Mouse (Mus musculus): Measurements from ENCODE around the gene Vmp1.

Vmp1 gene

DNA sequence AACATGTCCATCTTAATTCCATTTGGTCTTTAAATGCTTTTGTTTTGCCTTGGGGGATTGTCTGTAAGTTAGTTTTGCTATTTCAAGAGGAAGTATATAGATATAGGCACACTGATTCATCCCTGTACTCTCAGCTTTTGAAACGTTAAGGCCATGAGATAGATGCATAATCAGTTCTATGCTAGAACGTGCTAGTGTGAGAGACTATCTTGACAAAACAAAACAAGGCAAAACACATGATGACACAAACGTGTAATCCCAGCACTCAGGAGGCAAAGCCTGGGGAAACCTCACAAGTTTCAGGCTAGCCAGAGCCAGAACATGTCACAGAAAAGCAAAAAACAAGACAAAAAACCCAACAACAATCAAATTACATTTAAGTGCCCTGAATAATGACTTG is 10.9 kb downstream of the Vmp1 start:
- DNase-seq (ENCODE audit: low spot score in 2 of 2) = no peak

DNA sequence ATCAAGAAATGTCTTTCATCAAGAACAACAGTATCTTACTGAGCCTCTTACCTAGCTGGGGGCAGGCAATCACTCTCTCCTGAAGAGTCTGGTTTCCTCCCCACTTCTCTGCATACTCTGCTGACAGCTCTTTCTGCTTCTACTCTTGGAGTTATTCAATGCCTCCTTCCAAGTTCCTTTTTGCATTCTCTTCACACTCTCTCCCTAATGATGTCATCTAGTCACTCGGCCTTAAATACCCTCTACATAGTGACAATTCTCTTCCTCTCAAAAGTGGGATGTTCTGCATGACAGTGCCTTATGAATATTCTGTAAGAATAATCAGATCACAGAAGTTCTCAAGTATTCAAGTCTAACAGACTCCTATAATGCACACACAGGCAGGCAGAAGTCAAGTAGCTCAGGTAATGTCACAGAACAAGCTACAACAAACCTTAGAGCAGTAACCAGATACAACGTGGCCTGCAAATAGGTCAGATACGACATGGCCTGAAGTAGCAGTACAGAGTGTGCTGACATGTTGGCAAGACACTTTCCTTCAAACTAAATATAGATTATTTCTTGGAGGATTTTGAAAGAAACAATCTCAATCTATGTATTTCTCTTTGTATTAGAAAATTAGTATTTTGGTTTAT is 12.5 kb downstream of the Vmp1 start:
- DNase-seq (ENCODE audit: low spot score in 2 of 2) = no peak

- DNase-seq (ENCODE audit: low spot score in 2 of 2) = no peak
Observed at GRCm38 (mm10) chr11:86668169-86668568, 15.5 kb downstream of the Vmp1 start.

GRCm38 (mm10) chr11:86667553-86667952 is 16.1 kb downstream of the Vmp1 start:
- no peak for DNase-seq (ENCODE audit: low spot score in 2 of 2)

- no peak for DNase-seq (ENCODE audit: low spot score in 2 of 2)
Observed at GRCm38 (mm10) chr11:86664406-86664805, 19.2 kb downstream of the Vmp1 start.

DNA sequence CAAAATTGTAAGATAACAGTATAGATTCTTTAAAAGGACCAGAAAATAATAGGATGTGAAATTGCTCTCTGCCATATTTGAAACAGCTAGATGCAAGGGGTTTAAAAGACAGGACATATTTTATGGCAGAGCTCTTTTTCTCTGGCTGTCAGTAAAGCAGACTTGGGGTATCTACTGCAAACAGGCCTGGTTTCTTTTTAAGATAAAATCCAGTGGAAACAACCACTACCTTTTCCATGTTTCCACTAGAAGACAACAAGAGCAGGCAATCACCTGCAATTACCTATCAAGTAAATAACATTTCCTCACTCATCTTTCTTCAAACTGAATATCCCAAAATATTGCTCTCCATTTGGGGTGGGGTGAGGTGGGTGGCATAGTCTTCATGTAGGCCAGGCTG is 19.7 kb downstream of the Vmp1 start:
- DNase-seq (ENCODE audit: low spot score in 2 of 2) = no peak

DNA sequence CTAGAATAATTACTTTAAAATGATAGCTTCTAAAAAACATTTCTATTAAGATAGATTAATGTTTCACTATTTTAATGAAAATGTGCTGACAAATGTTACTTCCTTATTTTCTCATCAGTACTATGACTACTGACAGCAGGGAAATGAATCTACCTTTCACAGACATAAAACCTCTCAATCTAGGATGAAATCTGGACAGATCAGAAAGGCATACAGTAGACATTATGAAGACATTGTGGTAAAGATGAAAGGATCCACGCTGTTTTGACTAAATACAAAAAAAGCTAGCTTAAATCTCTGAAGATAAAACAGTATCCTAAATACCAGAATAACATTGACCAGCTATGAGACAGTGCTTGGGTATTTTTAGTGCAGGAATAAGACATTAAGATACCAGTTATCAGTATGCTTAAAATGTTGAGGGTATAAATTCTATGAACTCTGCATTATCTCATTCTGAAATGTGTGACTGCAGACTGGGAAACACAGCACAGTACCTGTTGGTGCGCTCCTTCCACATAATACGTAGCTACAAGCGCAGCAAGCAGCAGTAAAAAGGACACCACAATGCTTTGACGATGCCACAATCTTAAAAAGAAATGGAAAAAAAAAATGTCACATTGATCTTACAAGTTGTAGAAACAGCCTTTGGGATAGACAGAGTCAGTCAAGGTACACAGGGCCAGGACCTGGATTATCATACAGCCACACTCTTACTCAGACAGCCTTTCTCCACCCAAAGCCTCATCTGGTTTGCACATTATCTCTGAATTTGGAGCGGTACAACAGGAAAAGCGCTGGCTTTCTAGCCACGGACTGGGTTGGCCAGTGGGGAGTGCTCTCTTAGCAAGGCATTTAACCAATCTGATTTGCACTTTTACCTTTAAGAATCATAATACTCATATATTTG is 20.4 kb downstream of the Vmp1 start:
- DNase-seq (ENCODE audit: low spot score in 2 of 2) = peak in 1 of 2 experiments; percentile 52

DNA sequence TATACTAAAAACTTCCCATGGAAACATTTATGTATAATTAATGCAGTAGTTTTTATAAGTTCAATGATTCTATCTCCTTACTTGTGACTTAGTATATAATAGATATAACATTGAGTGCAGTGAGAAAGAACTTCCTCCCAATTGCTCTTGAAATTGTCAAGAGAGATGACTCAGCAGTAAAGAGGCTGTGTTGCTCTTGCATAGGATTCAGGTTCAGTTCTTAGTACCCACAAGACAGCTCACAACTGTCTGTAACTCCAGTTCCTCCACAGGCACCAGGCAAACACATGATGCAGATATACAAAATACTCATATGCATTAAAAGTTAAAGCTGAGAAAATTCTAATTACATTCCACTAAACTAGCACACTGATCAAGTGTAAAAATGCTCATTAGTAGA is 25.8 kb downstream of the Vmp1 start:
- DNase-seq (ENCODE audit: low spot score in 2 of 2) = no peak

DNA sequence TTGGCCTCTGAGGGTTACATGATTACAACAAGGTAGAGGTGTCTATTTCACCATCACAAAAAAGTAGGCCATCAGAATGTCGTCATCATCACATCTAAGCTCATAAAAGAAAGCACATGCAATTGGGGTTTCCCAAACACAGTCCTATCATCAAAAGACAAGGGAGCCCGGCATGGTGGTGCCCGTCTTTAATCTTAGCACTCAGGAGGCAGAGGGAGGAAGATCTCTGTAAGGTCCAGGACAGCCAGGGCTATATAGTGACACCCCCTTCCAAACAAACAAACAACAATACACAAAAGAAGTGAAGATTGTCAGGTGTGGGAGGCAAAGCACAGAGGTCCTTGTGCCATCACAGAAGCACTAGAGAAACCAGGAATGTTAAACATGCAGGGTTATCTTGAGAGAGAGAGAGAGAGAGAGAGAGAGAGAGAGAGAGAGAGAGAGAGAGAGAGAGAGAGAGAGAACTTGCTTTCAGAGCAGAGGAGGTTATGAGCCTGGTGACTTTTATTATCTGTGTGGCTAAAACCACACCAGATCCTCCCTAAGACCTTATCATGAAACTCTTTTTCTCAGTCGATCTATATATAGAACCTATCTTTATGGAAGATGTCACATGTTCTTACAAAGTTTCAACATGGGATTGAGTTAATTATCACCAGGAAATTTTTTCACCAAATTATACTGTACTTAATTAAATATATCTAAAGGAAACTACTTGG is 26.6 kb downstream of the Vmp1 start:
- DNase-seq (ENCODE audit: low spot score in 2 of 2) = no peak

DNA sequence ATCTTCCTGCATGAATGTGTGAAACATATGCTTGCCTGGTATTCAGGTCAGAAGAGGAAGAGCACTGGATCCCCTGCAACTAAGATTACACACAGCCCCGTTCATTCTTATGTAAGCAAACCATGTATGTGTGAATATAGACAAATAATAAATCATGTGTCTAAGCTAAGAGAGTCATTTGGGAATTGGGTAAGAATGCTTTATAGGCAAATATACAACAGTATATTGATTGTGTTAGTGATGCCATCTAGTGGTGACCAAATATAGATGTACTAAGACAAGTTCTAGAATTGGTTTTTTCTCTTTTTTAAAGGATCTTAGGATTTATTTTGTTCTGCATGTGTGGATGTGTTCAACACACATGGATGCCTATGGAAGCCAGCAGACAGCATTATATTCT is 28.0 kb downstream of the Vmp1 start:
- no peak for DNase-seq (ENCODE audit: low spot score in 2 of 2)

GRCm38 (mm10) chr11:86654096-86654495 is 29.5 kb downstream of the Vmp1 start:
- no peak for DNase-seq (ENCODE audit: low spot score in 2 of 2)

DNA sequence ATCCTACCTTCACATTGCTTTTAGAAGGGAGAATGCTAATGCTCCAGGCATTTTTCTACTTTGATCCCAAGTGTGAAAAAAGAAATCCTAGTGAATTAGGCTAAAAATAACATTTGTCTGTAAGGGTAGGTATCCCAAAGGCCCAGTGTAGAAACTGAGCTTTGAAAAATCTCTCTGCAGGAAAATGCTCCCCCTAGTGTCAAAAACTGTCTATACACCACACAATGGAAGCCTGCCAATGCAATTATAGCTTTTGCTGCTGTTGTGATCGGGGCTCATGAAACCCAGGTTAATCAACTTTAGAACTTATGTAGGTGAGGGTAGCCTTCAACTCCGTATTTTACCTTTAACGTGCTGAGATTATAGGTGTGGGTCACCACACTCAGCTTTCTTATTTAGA is 30.2 kb downstream of the Vmp1 start:
- DNase-seq (ENCODE audit: low spot score in 2 of 2) = peak; percentile 60 to 73

GRCm38 (mm10) chr11:86652578-86652979 is 31.1 kb downstream of the Vmp1 start:
- DNase-seq (ENCODE audit: low spot score in 2 of 2) = no peak

- no peak for DNase-seq (ENCODE audit: low spot score in 2 of 2)
Observed at GRCm38 (mm10) chr11:86650676-86651075, 33.0 kb downstream of the Vmp1 start.

- DNase-seq (ENCODE audit: low spot score in 2 of 2) = no peak
Observed at GRCm38 (mm10) chr11:86649542-86649941, 34.1 kb downstream of the Vmp1 start.

DNA sequence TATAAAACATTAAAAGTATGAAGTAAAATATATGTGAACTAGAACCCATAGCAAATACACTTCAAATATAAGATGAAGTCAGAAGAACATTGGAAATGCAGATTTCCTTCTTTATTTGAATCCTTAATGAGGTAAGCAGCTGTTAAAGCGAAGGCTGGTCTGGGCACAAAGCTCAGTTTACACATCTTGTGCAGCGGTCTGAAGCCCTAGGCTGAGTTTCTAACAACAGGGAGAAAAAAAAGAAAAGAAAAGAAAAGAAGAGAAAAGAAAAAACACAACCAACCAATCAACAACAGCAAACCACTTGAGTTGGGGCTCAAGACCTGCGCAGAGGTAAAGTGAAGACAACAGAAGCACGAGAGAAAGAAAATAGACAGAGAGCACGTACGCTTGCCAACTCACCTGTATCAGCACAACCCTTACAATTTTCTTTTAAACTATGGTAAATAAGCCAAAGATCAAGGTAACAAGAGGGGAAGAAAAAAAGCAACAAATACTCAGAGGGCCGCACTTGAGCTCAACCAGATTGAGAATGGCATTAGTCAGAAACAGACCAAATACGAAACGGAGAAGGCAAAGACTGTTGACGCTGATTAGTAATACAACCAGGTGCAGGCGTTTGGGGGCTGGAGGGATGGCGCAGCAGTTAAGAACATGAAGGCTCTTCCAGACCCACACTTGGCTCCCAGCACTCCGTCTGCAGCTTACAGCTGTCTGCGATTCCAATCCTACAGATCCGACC is 35.8 kb downstream of the Vmp1 start:
- no peak for DNase-seq (ENCODE audit: low spot score in 2 of 2)

DNA sequence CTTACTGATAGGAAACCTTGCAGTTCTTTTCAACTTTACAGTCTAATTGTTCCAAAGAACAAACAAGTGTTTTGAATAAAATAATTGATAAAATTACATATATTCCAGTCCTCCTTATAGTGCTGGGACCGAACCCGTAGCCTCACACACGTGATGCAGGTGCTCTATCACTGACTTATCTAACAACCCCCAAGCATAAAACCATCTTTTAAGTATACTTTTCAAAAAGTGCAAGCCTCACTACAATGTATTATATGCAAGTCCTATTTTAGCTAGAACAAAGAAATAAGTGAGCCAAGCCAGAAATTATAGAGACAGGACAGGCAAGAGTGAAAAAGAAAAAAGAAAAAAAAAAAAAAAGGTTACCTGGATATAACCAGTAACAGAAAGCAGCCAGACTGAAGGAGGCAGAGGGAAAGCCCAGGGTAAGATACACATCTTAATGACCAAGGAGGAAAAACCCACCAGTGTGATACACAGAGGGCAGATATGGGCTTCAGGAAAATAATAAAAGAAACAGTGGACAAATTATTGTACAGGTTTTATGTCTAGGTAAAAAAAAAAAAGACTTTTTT is 36.7 kb downstream of the Vmp1 start:
- DNase-seq (ENCODE audit: low spot score in 2 of 2) = no peak

DNA sequence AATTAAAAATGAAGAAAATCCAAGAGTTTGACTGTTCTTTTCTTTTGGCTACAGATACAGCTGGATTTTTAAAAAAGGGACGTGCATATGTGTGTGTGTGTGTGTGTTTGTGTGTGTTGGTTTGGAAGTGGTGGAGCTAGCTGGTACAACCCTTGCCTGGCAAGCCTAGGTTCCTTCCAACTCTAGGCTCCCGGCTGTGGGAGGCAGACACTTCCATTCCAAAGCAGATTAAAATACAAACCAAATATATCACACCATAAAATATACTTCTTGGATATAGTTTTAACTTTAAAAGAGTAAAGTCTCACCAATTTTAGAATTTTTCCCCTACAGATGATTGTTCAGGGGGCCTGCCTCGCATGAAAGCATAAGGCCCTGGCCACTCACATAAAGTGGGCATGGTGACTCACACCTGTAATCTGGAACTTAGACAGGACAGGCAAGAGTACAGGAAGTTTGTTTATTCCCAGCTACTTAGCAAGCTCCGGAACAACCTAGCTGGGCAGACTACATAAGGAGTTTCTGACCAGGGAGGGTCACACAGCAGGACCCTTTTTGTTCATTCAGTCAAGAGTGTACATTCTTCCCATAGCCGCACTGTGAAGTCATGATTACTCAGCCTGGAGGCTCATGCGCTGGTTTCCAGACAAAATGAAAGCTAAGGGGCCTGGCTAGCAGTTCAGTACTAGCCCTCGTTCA is 37.4 kb downstream of the Vmp1 start:
- DNase-seq (ENCODE audit: low spot score in 2 of 2) = no peak

GRCm38 (mm10) chr11:86644553-86644952 is 39.1 kb downstream of the Vmp1 start:
- no peak for DNase-seq (ENCODE audit: low spot score in 2 of 2)

- DNase-seq (ENCODE audit: low spot score in 2 of 2) = no peak
Observed at GRCm38 (mm10) chr11:86641714-86642113, 41.9 kb downstream of the Vmp1 start.

- no peak for DNase-seq (ENCODE audit: low spot score in 2 of 2)
Observed at GRCm38 (mm10) chr11:86637697-86638096, 45.9 kb downstream of the Vmp1 start.
